Mouse (Mus musculus): ENCODE data around the gene Dact1.

The Dact1 gene

GRCm38 (mm10) chr12:71337896-71338463, 28.3 kb downstream of the Dact1 start:
- no peak for DNase-seq (ENCODE audit: low spot score)

- no peak for DNase-seq (ENCODE audit: low spot score)
These were observed 29.6 kb downstream of the Dact1 start for GRCm38 (mm10) chr12:71339142-71339848.

- peak; percentile 19 for DNase-seq (ENCODE audit: low spot score)
These were observed 32.7 kb downstream of the Dact1 start for GRCm38 (mm10) chr12:71342397-71342796.

GRCm38 (mm10) chr12:71345471-71345870, 35.8 kb downstream of the Dact1 start:
- DNase-seq (ENCODE audit: low spot score): peak; percentile 9

- peak; percentile 48 for DNase-seq (ENCODE audit: low spot score)
These were observed 36.4 kb downstream of the Dact1 start for GRCm38 (mm10) chr12:71346071-71346470.

- DNase-seq (ENCODE audit: low spot score): no peak
These were observed 38.8 kb downstream of the Dact1 start for GRCm38 (mm10) chr12:71348401-71348896.

- DNase-seq (ENCODE audit: low spot score): no peak
These were observed 40.4 kb downstream of the Dact1 start for GRCm38 (mm10) chr12:71350077-71350476.

GRCm38 (mm10) chr12:71354656-71355055, 45.0 kb downstream of the Dact1 start:
- no peak for DNase-seq (ENCODE audit: low spot score)

GRCm38 (mm10) chr12:71355092-71355491, 45.4 kb downstream of the Dact1 start:
- peak; percentile 76 for DNase-seq (ENCODE audit: low spot score)

- no peak for DNase-seq (ENCODE audit: low spot score)
These were observed 51.9 kb downstream of the Dact1 start for GRCm38 (mm10) chr12:71361616-71362015.

GRCm38 (mm10) chr12:71362425-71362824, 52.7 kb downstream of the Dact1 start:
- DNase-seq (ENCODE audit: low spot score): no peak

- no peak for DNase-seq (ENCODE audit: low spot score)
These were observed 54.4 kb downstream of the Dact1 start for GRCm38 (mm10) chr12:71364106-71364505.

GRCm38 (mm10) chr12:71364531-71364930, 54.8 kb downstream of the Dact1 start:
- no peak for DNase-seq (ENCODE audit: low spot score)

- no peak for DNase-seq (ENCODE audit: low spot score)
These were observed 55.5 kb downstream of the Dact1 start for GRCm38 (mm10) chr12:71365208-71365607.

GRCm38 (mm10) chr12:71366175-71366574, 56.5 kb downstream of the Dact1 start:
- no peak for DNase-seq (ENCODE audit: low spot score)

GRCm38 (mm10) chr12:71368631-71369030, 58.9 kb downstream of the Dact1 start:
- no peak for DNase-seq (ENCODE audit: low spot score)

Measured in yolk sac, embryonic 10.5 days (tissue).